Mouse (Mus musculus): ENCODE measurements around the gene Det1.

- TF ChIP-seq ZNF384 (IDR thresholded peaks at IDR 0.05; ENCODE audit: low read depth, low read length) (no peak), CHD2 (IDR thresholded peaks at IDR 0.05; ENCODE audit: low read depth, low read length) (no peak), HCFC1 (IDR thresholded peaks at IDR 0.05; ENCODE audit: borderline replicate concordance, insufficient read depth, low read length) (no peak), ZC3H11A (IDR thresholded peaks at IDR 0.05; ENCODE audit: borderline replicate concordance, low read depth, low read length) (no peak), MAFK (IDR thresholded peaks at IDR 0.05; ENCODE audit: insufficient read depth, low read depth, low read length) (no peak)
Measured at GRCm38 (mm10) chr7:78837250-78837649, 9.8 kb downstream of the Det1 start.
